Mouse (Mus musculus) kidney, adult 2 months (tissue): ENCODE measurements around the gene Tagln3. TPM values are rescaled to one million over a fixed set of nuclear protein-coding genes. Genes with fewer than 3 reads are reported as not detected.
A peak's percentile ranks its signal among the peaks of the same experiment; 100 is the strongest.

Experiments
- DNase-seq: peaks from one replicate; pipeline ENCODE4 v3.0.0; 2021
- H3K27ac ChIP-seq: fragments of 200-500 bp; 2 replicates; pipeline ENCODE4 v1.5.1; 2012; ENCODE audit warnings: low read depth, low read length, control low read depth, inconsistent platforms; ENCODE audit not compliant: insufficient read depth
- H3K27me3 ChIP-seq: fragments of 200-500 bp; replicated peaks from 2 replicates; pipeline ENCODE4 v1.6.1; 2012; ENCODE audit warnings: mild to moderate bottlenecking, moderate library complexity, low read length, inconsistent platforms; ENCODE audit not compliant: control insufficient read depth, insufficient read depth
- H3K36me3 ChIP-seq: fragments of 200-500 bp; 2 replicates; pipeline ENCODE4 v1.6.1; 2012; ENCODE audit warnings: mild to moderate bottlenecking, moderate library complexity, low read length, inconsistent platforms; ENCODE audit not compliant: control insufficient read depth, insufficient read depth
- H3K4me1 ChIP-seq: fragments of 200-500 bp; 2 replicates; pipeline ENCODE4 v1.6.1; 2011; ENCODE audit warnings: low read length; ENCODE audit not compliant: control insufficient read depth, insufficient read depth
- H3K4me3 ChIP-seq: fragments of 200-500 bp; 2 replicates; pipeline ENCODE4 v1.5.1; 2011; ENCODE audit warnings: mild to moderate bottlenecking, low read depth, low read length, control low read depth; ENCODE audit not compliant: insufficient read depth
- CTCF ChIP-seq: fragments of 200-500 bp; conservative IDR thresholded peaks from 2 replicates; pipeline ENCODE4 v1.5.1; 2011; ENCODE audit warnings: low read depth, mild to moderate bottlenecking, control low read depth, low read length, moderate library complexity, mixed read lengths; ENCODE audit not compliant: insufficient read depth, insufficient read length
- POLR2A ChIP-seq: fragments of 200-500 bp; IDR thresholded peaks from one replicate; pipeline ENCODE4 v1.6.1; 2011; ENCODE audit warnings: low read depth, low read length, control low read depth
- WGBS: fragments of 180-500 bp; shearing (Covaris S2); methylation state at CpG from one replicate; pipeline ENCODE4 v1.1.7; 2018; 5-methylcytosine and 5-hydroxymethylcytosine counted together
- polyA plus RNA-seq: library from polyadenylated mRNA; depleted of rRNA; stranded (reverse); fragments of >200 nt; gene quantifications from 2 replicates; pipeline ENCODE4 v1.2.3, GENCODE M21; 2012; rRNA removed

Gene Tagln3
- polyA plus RNA-seq: 0.77 and 1.3 TPM in 2 replicates

DNA sequence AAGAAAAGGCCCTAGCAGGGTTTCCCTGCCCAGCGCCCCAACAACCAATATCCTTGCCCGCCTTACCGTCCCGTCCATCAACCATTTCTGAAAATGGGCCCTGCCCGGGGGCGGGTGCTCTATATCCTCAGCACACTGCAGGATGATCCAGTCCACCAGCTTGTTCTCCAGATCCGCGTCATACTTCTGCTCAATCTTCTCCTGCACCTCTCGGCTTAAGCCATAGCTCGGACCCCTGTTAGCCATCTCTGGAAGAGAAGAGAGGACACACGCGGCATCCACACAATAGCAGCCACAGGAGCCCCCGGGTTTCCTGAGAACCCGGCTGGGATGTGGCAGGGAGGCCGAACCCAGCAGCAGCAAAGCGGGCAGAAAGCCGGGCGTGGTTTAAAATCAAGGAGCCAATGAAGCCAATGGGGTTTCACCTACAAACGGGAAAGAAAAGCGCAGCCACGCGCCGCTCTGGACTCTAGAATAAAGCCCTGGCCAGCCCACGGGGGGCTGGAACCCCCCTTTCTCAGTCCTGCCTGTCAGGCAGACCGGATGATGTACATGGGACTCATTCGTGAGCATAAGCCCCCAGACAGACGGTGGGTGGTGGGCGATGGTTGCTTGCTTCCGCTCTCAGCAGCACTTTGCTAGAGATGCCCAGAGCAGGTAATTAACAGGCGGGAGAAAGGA, at the start of gene Tagln3:
Gene Tagln3 (minus strand): TSS at position 548 of the 681 bp plus-strand sequence.
- Histone ChIP-seq H3K4me1 (no peaks in the 10 kb centered on the region), H3K4me3 (peak within 1 kb of the TSS; percentile 21; the same call in 1 of the 2 replicates), H3K27me3 (no peaks in the 10 kb centered on the region; the same call in 1 of the 2 replicates), H3K27ac (no peak within 1 kb of the TSS), H3K36me3 (no peaks in the 10 kb centered on the region)
- 5% methylated on average over 30 of the region's 30 CpGs for WGBS
- no peak for DNase-seq
- TF ChIP-seq POLR2A (no peak), CTCF (no peak)

DNA sequence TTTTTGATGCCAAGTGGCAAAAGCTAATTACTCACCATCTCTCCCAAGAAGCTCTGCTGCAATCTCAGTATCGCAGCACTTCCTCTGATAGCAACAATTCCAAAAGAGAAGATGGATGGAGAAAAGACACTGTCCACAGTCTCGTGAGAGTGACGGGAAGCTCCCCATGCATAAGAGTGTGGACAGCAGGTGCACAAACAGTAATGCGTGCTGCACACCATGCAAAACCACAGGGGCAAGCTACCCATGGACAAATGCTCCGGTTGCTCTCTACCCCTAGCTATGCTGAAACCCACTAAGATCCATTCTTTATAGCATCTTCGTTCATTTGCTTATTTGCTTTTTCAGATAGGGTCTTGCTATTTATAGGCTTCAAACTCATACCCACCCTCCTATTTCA, 46.5 kb upstream of the Tagln3 start:
- Histone ChIP-seq H3K27ac (no peak overlapping the region), H3K36me3 (peaks cover 42% of the 10 kb centered on the region), H3K4me1 (no peaks in the 10 kb centered on the region; the same call in 1 of the 2 replicates), H3K4me3 (no peak overlapping the region), H3K27me3 (no peaks in the 10 kb centered on the region)
- DNase-seq: no peak
- TF ChIP-seq CTCF: no peak
- TF ChIP-seq POLR2A: no peak
- WGBS: 88% methylated on average over 6 of the region's 6 CpGs

DNA sequence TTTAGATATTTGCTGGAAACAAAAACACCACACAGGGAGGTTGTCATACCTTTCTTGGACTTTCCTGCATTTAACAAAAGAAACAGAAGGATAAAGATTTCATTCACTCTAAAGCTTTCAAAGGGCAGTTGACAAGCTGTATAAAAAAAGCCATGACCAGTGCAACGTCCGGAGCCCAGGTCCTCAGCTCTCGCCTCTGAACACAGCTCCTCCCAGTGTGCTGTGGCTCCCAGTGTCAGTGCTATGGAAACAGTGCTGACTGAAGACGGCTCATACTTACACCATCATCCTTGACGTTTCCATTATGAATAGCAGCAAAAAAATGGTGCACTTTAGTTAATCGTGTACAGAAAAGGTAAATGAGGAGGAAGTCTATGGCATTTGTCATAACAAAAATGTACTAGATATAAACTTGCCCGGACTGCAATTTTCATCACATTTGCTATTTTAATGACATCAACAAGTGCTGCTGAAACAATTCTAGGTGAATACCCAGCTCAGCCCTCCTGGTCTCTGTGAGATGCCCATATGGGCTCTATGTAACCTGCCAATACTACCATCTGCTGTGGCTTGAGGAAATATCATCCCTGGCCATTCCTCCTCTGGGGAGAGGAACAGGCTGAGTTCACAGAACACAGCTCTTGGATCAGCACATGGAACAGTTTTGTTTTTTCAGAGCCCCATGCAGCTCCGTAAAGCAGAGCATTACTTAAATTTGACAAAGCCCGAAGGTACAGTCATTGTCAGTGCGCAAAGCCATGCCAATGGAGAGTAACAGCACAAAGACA, 43.6 kb upstream of the Tagln3 start:
- DNase-seq: peak; percentile 49
- no peaks in the 10 kb centered on the region for H3K27me3 ChIP-seq
- WGBS: 55% methylated on average over 10 of the region's 10 CpGs
- peak overlapping the region; percentile 2 for H3K27ac ChIP-seq
- H3K4me1 ChIP-seq: no peaks in the 10 kb centered on the region; the same call in 1 of the 2 replicates
- peaks cover 40% of the 10 kb centered on the region for H3K36me3 ChIP-seq
- no peak overlapping the region for H3K4me3 ChIP-seq
- TF ChIP-seq POLR2A (no peak), CTCF (no peak)

DNA sequence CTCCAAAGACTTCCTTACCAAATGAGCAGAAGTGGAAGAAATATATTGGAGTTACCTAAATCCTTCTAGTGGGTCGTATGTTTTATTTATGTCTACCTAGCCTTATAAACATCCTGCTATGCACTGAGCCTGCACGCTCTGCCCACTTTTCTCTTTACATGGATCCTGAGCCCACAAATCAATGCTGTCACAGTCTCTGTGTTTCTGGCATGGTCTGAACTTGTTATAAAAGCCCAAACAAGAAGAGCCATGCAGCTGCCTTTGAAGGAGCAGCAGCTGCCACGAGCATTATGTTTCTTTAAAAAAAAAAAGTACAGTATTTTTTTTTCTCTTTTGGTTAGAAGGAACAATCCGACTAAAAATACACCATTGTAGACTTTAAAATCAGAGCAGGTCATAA, 43.0 kb upstream of the Tagln3 start:
- WGBS: 42% methylated on average over 4 of the region's 4 CpGs

DNA sequence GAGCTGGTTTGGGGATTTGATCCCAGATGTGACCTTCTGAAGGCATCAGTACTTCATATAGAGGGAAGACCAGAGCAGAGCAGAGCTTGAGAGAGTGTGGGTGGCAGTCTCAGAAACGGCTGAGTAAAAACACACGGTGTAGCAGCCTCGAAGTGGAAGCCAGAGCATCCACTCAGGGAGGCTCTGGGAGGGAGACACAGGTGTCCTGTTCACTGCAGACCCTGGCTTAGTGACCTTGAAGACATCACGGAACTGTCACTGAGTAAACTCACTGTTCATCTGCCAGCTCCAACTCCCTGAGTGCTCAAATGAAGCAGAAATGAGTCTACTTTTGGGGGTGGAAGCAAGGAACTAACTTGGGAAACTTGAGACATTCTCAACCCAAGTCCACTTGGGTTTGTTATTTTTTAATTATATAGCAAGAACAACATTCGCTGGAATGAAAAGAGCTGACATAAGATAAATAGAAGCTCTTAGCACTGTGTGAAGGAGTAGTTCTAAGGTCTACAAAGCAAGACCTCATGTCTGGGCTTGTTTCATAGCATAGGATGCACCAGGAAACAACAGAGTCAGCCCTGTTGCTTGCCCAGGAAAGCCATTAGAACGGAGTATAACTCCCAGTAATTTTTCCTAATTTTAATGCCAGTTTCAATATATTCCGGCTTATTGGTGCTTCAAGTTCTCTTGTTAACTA, 41.5 kb upstream of the Tagln3 start:
- 46% methylated on average over 7 of the region's 7 CpGs for WGBS

More for the DNA sequence above, 43.0 kb upstream of the Tagln3 start:
- DNase-seq: no peak
- Histone ChIP-seq H3K27me3 (no peaks in the 10 kb centered on the region), H3K4me3 (no peak overlapping the region), H3K27ac (peak overlapping the region; percentile 38), H3K4me1 (no peaks in the 10 kb centered on the region; the same call in 1 of the 2 replicates), H3K36me3 (peaks cover 43% of the 10 kb centered on the region)
- TF ChIP-seq POLR2A (no peak), CTCF (no peak)

DNA sequence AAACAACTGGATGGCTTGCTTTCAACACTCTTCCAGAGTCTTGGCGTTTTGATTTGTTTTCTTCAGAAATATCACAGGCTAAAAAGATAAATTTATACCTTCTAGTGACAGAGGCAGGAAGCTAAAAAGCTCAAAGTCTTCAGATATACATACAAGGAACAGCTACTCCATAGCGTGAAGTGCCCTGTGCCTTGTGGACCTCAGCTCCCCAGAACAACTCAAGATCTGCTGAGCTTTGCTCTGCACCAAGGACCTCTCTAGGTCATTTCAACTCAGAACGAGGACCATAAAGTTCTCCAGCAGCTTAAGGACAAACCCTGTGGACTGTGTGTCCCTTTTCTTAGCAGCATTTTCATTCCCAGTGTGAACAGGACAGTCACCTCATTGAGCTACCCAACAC, 40.7 kb upstream of the Tagln3 start:
- TF ChIP-seq POLR2A (no peak), CTCF (no peak)
- H3K27ac ChIP-seq: peak overlapping the region; percentile 43; the same call in 1 of the 2 replicates
- 54% methylated on average over 3 of the region's 3 CpGs for WGBS
- no peaks in the 10 kb centered on the region; the same call in 1 of the 2 replicates for H3K4me1 ChIP-seq
- DNase-seq: no peak
- H3K36me3 ChIP-seq: peaks cover 32% of the 10 kb centered on the region
- no peak overlapping the region for H3K4me3 ChIP-seq
- H3K27me3 ChIP-seq: no peaks in the 10 kb centered on the region

More for the DNA sequence above, 41.5 kb upstream of the Tagln3 start:
- no peak overlapping the region for H3K27ac ChIP-seq
- H3K4me1 ChIP-seq: no peaks in the 10 kb centered on the region; the same call in 1 of the 2 replicates
- H3K27me3 ChIP-seq: no peaks in the 10 kb centered on the region
- H3K36me3 ChIP-seq: peaks cover 34% of the 10 kb centered on the region
- no peak for TF ChIP-seq POLR2A
- TF ChIP-seq CTCF: no peak
- no peak for DNase-seq
- no peak overlapping the region for H3K4me3 ChIP-seq
